Mouse (Mus musculus) embryonic fibroblast, embryonic 13.5 days (primary cell): ENCODE measurements around the gene Thg1l. TPM values are rescaled to one million over a fixed set of nuclear protein-coding genes. Genes with fewer than 3 reads are reported as not detected.

ENCODE experiments used
- H3K27ac ChIP-seq: 2 replicates; pipeline ENCODE4 v1.5.1; 2012; ENCODE audit warnings: low read length, control low read depth, inconsistent platforms; ENCODE audit not compliant: insufficient read depth
- H3K4me1 ChIP-seq: 2 replicates; pipeline ENCODE4 v1.6.1; 2011; ENCODE audit warnings: low read length; ENCODE audit not compliant: control insufficient read depth, insufficient read depth
- H3K4me3 ChIP-seq: 2 replicates; pipeline ENCODE4 v1.5.1; 2011; ENCODE audit warnings: mild to moderate bottlenecking, control low read depth, low read length; ENCODE audit not compliant: insufficient read depth
- CTCF ChIP-seq: IDR thresholded peaks from 2 replicates; pipeline ENCODE4 v1.5.1; 2011; ENCODE audit warnings: mild to moderate bottlenecking, control low read depth, low read length, moderate library complexity, borderline replicate concordance; ENCODE audit not compliant: insufficient read depth
- POLR2A ChIP-seq: IDR thresholded peaks from 2 replicates; pipeline ENCODE4 v1.6.1; 2011; ENCODE audit warnings: low read depth, mild to moderate bottlenecking, control low read depth, low read length, moderate library complexity
- polyA plus RNA-seq: library from polyadenylated mRNA; stranded (reverse); fragments of >200 nt; gene quantifications from 2 replicates; pipeline ENCODE4 v1.2.4, GENCODE M21; 2011; ENCODE audit warnings: low read depth; ENCODE audit not compliant: missing spikeins, insufficient read length

Thg1l gene
- polyA plus RNA-seq, 1 experiment = 16.9 TPM

DNA sequence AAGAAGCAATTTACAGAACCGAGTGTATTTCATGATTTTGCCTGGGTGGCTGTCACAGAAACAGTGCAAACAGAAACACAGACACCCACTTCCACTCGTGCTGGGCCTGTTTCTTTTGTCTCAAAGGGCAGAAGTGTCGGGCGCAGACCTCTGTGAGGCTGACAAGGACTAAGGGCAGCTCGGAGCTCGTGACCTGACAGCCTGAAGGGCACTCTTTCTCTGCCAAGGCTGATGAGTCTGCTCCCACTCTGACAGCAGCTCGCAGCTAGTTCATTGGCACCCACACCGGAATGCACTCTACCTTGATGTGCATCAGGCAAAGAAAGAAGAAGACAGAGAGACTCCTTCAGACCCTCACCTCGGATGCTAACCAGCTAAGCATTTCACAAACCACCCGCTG lies 25.8 kb downstream of the Thg1l start:
- no peak for TF ChIP-seq CTCF
- no peak for TF ChIP-seq POLR2A
- H3K27ac ChIP-seq = no peak overlapping the region
- no peaks in the 10 kb centered on the region for H3K4me1 ChIP-seq
- H3K4me3 ChIP-seq = no peak overlapping the region

DNA sequence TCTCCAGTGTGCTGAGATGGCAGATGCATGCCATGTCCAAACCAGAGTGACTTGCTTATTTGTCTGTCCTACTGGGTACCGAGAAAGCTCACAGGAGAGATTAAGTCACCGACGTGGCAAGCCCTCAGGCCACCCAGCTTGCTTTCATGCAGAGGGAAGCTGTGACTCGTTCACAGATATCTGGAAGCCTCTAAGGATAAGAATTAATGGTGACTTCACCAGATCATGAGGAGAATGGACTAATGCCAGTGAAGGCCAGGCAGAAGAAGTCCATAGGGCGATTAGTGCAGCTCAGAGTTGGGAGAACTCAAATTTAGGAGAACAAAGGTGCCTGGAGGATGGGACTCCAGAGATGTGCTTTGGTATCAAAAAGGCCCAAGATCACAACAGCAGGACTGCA lies 27.8 kb downstream of the Thg1l start:
- Histone ChIP-seq H3K27ac (no peak overlapping the region), H3K4me3 (no peak overlapping the region), H3K4me1 (no peaks in the 10 kb centered on the region)
- TF ChIP-seq CTCF (no peak), POLR2A (no peak)

GRCm38 (mm10) chr11:45926640-45927082 lies 28.6 kb downstream of the Thg1l start:
- TF ChIP-seq POLR2A = no peak
- TF ChIP-seq CTCF = peak; percentile 89
- H3K27ac ChIP-seq = no peak overlapping the region
- no peaks in the 10 kb centered on the region for H3K4me1 ChIP-seq
- H3K4me3 ChIP-seq = peak overlapping the region; percentile 22; the same call in 1 of the 2 replicates

DNA sequence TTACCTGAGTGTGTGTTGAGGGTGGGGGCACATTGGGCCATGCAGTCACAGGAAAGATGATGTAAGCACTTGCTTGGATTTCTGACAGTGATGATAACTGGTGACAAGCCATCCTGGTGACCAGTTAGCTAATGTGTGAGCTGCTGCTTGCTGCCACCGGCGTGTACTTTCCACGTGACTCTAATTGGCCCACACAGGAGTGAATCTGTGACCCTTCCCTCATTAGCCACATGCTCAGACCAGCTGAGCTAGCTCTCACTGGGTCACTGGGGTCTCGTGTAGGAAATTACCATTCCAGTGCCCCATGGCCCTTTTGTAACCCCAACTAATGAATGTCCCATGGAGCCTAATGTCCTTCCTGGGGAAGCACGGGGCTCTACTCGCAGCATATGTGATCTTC lies 29.9 kb downstream of the Thg1l start:
- TF ChIP-seq CTCF = no peak
- no peak for TF ChIP-seq POLR2A
- H3K4me3 ChIP-seq = no peak overlapping the region
- H3K4me1 ChIP-seq = no peaks in the 10 kb centered on the region
- H3K27ac ChIP-seq = no peak overlapping the region

DNA sequence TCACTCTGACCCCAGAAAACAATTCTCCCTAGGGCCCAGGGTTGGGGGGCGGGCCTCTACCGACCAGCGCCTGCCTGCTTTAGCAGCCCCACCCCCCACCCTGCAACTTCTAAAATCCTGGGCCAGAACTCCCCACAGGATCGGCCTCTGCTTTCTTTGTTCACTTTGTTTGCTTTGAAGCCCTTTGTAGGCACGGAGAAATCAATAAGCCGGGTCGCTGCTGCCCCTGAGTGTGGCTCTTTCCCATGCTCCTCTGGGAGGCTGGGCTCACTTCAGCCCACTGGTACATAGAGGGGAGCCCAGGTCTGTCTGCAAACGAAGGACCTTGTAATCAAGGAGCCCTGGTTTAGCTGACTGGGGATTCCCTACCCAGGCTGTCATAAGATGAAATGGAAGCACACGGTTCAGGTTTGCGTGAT lies 33.8 kb downstream of the Thg1l start:
- Histone ChIP-seq H3K4me1 (no peaks in the 10 kb centered on the region), H3K27ac (no peak overlapping the region), H3K4me3 (no peak overlapping the region)
- no peak for TF ChIP-seq POLR2A
- TF ChIP-seq CTCF = no peak

DNA sequence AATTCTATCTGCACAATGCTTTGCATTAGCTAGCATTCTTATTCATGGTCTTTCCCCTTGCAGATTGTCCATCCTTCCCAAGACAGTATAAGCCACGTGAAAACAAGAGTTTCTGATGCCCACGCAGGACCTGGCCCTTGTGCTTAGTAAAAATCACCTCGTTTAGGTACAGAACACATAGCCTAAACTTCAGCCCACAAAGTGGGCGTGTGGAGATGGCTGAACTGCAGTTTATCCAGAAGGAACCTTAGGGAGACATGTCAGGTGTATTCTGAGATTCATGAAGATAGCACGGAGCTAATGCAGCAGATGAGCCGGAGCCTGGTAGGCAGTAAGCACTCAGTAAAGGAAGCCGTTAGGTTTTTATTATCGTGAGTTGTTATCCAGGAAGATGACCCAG lies 34.3 kb downstream of the Thg1l start:
- TF ChIP-seq CTCF (no peak), POLR2A (no peak)
- H3K4me3 ChIP-seq = no peak overlapping the region
- H3K4me1 ChIP-seq = no peaks in the 10 kb centered on the region
- H3K27ac ChIP-seq = no peak overlapping the region

GRCm38 (mm10) chr11:45918836-45919235 lies 36.5 kb downstream of the Thg1l start:
- no peak overlapping the region for H3K27ac ChIP-seq
- H3K4me3 ChIP-seq = no peak overlapping the region
- no peaks in the 10 kb centered on the region for H3K4me1 ChIP-seq
- TF ChIP-seq POLR2A = no peak
- no peak for TF ChIP-seq CTCF

- Histone ChIP-seq H3K27ac (no peak overlapping the region), H3K4me3 (no peak overlapping the region), H3K4me1 (no peaks in the 10 kb centered on the region)
- no peak for TF ChIP-seq CTCF
- TF ChIP-seq POLR2A = no peak
Measured at GRCm38 (mm10) chr11:45918018-45918417, 37.3 kb downstream of the Thg1l start.

GRCm38 (mm10) chr11:45916196-45916595 lies 39.1 kb downstream of the Thg1l start:
- no peak for TF ChIP-seq CTCF
- no peak for TF ChIP-seq POLR2A
- no peaks in the 10 kb centered on the region for H3K4me1 ChIP-seq
- no peak overlapping the region for H3K4me3 ChIP-seq
- no peak overlapping the region for H3K27ac ChIP-seq

DNA sequence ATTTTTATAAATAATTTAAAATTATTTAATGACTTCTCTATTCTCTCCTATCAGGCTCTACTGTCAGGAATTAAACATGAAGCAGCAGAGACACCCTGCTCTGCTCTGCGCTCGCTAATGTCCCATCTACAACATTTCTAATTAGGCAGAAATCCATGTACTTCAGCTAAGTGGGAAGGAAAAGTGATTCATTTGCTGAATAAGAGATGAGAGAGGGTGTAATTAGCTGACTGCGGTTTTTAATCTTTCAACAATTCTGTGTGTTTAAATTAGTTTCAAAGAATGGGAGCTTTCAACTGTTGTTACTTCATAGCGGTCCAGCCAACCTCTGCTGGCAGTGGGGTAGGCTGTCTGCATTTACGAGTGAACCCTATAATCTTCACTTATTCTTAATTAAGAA lies 44.6 kb downstream of the Thg1l start:
- TF ChIP-seq CTCF (no peak), POLR2A (no peak)
- H3K4me3 ChIP-seq = no peak overlapping the region
- no peak overlapping the region for H3K27ac ChIP-seq
- no peaks in the 10 kb centered on the region for H3K4me1 ChIP-seq

DNA sequence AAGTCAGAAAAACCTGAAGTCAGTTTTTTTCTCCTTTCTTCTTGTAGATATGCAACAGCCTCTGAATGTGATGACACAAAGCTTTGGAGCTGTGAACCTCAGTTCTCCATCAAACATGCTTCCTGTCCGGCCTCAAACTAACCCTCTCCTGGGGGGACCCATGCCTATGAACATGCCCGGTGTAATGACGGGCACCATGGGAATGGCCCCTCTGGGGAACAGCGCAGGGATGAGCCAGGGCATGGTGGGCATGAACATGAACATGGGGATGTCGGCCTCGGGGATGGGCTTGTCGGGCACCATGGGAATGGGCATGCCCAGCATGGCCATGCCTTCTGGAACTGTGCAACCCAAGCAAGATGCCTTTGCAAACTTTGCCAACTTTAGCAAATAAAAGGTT lies 46.4 kb downstream of the Thg1l start:
- TF ChIP-seq POLR2A = no peak
- no peak for TF ChIP-seq CTCF
- H3K4me1 ChIP-seq = no peaks in the 10 kb centered on the region
- no peak overlapping the region for H3K27ac ChIP-seq
- no peak overlapping the region for H3K4me3 ChIP-seq
